Mouse (Mus musculus) CH12.LX (cell line): ENCODE results near the gene Macrod2. TPM values are rescaled to one million over a fixed set of nuclear protein-coding genes. Genes with fewer than 3 reads are reported as not detected.

ENCODE experiments used
- DNase-seq: peaks from one replicate; pipeline ENCODE4 v3.0.0-alpha.2; 2013; ENCODE audit errors: extremely low read depth
- H3K27ac ChIP-seq: 2 replicates; pipeline ENCODE4 v1.5.1; 2012; ENCODE audit warnings: low read depth, mild to moderate bottlenecking, control low read depth, moderate library complexity; ENCODE audit not compliant: insufficient read depth
- H3K27me3 ChIP-seq: replicated peaks from 2 replicates; pipeline ENCODE3; 2012; ENCODE audit warnings: inconsistent platforms
- H3K36me3 ChIP-seq, 2 experiments: replicated peaks in 1 of 2; 2 replicates each; pipeline versions ENCODE3 to v1.6.1; 2012; ENCODE audit warnings: inconsistent platforms in 1 of 2, low read length in 1 of 2, mild to moderate bottlenecking in 1 of 2, mixed read lengths in 1 of 2, moderate library complexity in 1 of 2; ENCODE audit not compliant: control insufficient read depth in 1 of 2, insufficient read depth in 1 of 2
- H3K4me1 ChIP-seq, 2 experiments: 2 replicates each; pipeline ENCODE4 v1.6.1; 2012; ENCODE audit warnings: inconsistent platforms in 1 of 2, moderate library complexity in 1 of 2; ENCODE audit not compliant: insufficient read depth in 2 of 2, control insufficient read depth in 1 of 2
- H3K4me2 ChIP-seq: 2 replicates; pipeline ENCODE4 v1.6.1; 2012; ENCODE audit warnings: low read depth, mild to moderate bottlenecking, control low read depth; ENCODE audit not compliant: poor library complexity, insufficient read depth, severe bottlenecking
- H3K4me3 ChIP-seq, 3 experiments: fragments of 150-350 bp in 1 of 3; sonication (generic) in 1 of 3; replicated peaks in 1 of 3; 2 replicates each; pipeline versions ENCODE3 to v1.5.1; 2011 to 2012; ENCODE audit warnings: low read depth in 2 of 3, low read length in 2 of 3, mild to moderate bottlenecking in 2 of 3, moderate library complexity in 2 of 3, control low read depth in 1 of 3, improper control_type of control experiment in 1 of 3, inconsistent platforms in 1 of 3, mixed read lengths in 1 of 3; ENCODE audit not compliant: poor library complexity in 1 of 3
- H3K79me2 ChIP-seq: replicated peaks from 2 replicates; pipeline ENCODE4 v1.6.1; 2012; ENCODE audit warnings: mild to moderate bottlenecking, moderate library complexity; ENCODE audit not compliant: control insufficient read depth, poor library complexity, insufficient read depth, severe bottlenecking; ENCODE audit errors: extremely low read depth
- H3K9ac ChIP-seq: 2 replicates; pipeline ENCODE4 v1.6.1; 2012; ENCODE audit warnings: low read depth, mild to moderate bottlenecking, control low read depth, moderate library complexity; ENCODE audit not compliant: insufficient read depth
- H3K9me3 ChIP-seq: replicated peaks from 2 replicates; pipeline ENCODE3; 2012; ENCODE audit warnings: low read length, inconsistent platforms, mixed read lengths
- CHD1 ChIP-seq: IDR thresholded peaks from 2 replicates; pipeline ENCODE4 v1.6.1; 2012; ENCODE audit warnings: low read depth, low read length, improper control_type of control experiment, inconsistent platforms
- CHD2 ChIP-seq: IDR thresholded peaks from 2 replicates; pipeline ENCODE4 v1.6.1; 2011; ENCODE audit warnings: low read length, improper control_type of control experiment
- CTCF ChIP-seq, 2 experiments: IDR thresholded peaks in 1 of 2; conservative IDR thresholded peaks in 1 of 2; 2 replicates each; pipeline ENCODE4 v1.5.1; 2011 to 2012; ENCODE audit warnings: low read depth in 2 of 2, low read length in 2 of 2, improper control_type of control experiment in 1 of 2, inconsistent platforms in 1 of 2, mild to moderate bottlenecking in 1 of 2, moderate library complexity in 1 of 2
- E2F4 ChIP-seq: IDR thresholded peaks from 2 replicates; pipeline ENCODE4 v1.6.1; 2011; ENCODE audit warnings: low read depth, low read length, improper control_type of control experiment; ENCODE audit not compliant: insufficient replicate concordance
- ELF1 ChIP-seq: IDR thresholded peaks from 2 replicates; pipeline ENCODE4 v1.6.1; 2014; ENCODE audit warnings: low read depth, mild to moderate bottlenecking, inconsistent platforms, low read length, improper control_type of control experiment
- EP300 ChIP-seq: IDR thresholded peaks from 2 replicates; pipeline ENCODE4 v1.6.1; 2011; ENCODE audit warnings: low read length, improper control_type of control experiment
- GABPA ChIP-seq: IDR thresholded peaks from 2 replicates; pipeline ENCODE4 v1.6.1; 2012; ENCODE audit warnings: low read depth, low read length, improper control_type of control experiment, inconsistent platforms; ENCODE audit not compliant: insufficient replicate concordance
- HCFC1 ChIP-seq: IDR thresholded peaks from 2 replicates; pipeline ENCODE4 v1.6.1; 2012; ENCODE audit warnings: low read depth, mild to moderate bottlenecking, inconsistent platforms, low read length, improper control_type of control experiment
- MAFK ChIP-seq: IDR thresholded peaks from 2 replicates; pipeline ENCODE4 v1.6.1; 2011; ENCODE audit warnings: low read length, improper control_type of control experiment; ENCODE audit not compliant: insufficient replicate concordance
- MAZ ChIP-seq: IDR thresholded peaks from 2 replicates; pipeline ENCODE4 v1.6.1; 2012; ENCODE audit warnings: low read depth, mild to moderate bottlenecking, inconsistent platforms, low read length, improper control_type of control experiment, moderate library complexity
- MYC ChIP-seq: IDR thresholded peaks from 2 replicates; pipeline ENCODE4 v1.6.1; 2011; ENCODE audit warnings: low read depth, mild to moderate bottlenecking, improper control_type of control experiment, low read length
- NELFE ChIP-seq: IDR thresholded peaks from 2 replicates; pipeline ENCODE4 v1.6.1; 2011; ENCODE audit warnings: low read depth, low read length, improper control_type of control experiment
- NRF1 ChIP-seq: IDR thresholded peaks from 2 replicates; pipeline ENCODE4 v1.6.1; 2014; ENCODE audit warnings: low read depth, mild to moderate bottlenecking, inconsistent platforms, low read length, improper control_type of control experiment, moderate library complexity
- PAX5 ChIP-seq: IDR thresholded peaks from 2 replicates; pipeline ENCODE4 v1.6.1; 2012; ENCODE audit warnings: low read length, inconsistent platforms, mixed read lengths
- POLR2A ChIP-seq: IDR thresholded peaks from 2 replicates; pipeline ENCODE4 v1.6.1; 2011; ENCODE audit warnings: low read depth, mild to moderate bottlenecking, improper control_type of control experiment, low read length
- POLR2AphosphoS2 ChIP-seq: IDR thresholded peaks from 2 replicates; pipeline ENCODE4 v1.6.1; 2011; ENCODE audit warnings: low read depth, low read length, improper control_type of control experiment
- SIN3A ChIP-seq: IDR thresholded peaks from 2 replicates; pipeline ENCODE4 v1.6.1; 2012; ENCODE audit warnings: low read length, improper control_type of control experiment, inconsistent platforms
- TBP ChIP-seq: conservative IDR thresholded peaks from 2 replicates; pipeline ENCODE4 v1.6.1; 2011; ENCODE audit warnings: low read depth, low read length, improper control_type of control experiment
- USF1 ChIP-seq: IDR thresholded peaks from 2 replicates; pipeline ENCODE4 v1.6.1; 2014; ENCODE audit warnings: low read depth, mild to moderate bottlenecking, inconsistent platforms, low read length, improper control_type of control experiment
- USF2 ChIP-seq: conservative IDR thresholded peaks from 2 replicates; pipeline ENCODE4 v1.6.1; 2011; ENCODE audit warnings: low read depth, low read length, improper control_type of control experiment
- ZNF384 ChIP-seq: IDR thresholded peaks from 2 replicates; pipeline ENCODE4 v1.6.1; 2012; ENCODE audit warnings: low read depth, low read length, improper control_type of control experiment, inconsistent platforms
- dilution Hi-C: fragments of 300-500 bp; cut with MboI; formaldehyde crosslinking; loops from 2 replicates; pipeline ENCODE4 v1.14.3; 2020; ENCODE audit warnings: low sequenced_read_pairs; ENCODE audit not compliant: extremely low pct_unique_long_range_greater_than_20kb, extremely low pct_ligation_motif_present
- in situ Hi-C: fragments of 300-500 bp; cut with MboI; formaldehyde crosslinking; loops from 3 replicates; pipeline ENCODE4 v1.14.3; 2019; ENCODE audit warnings: low sequenced_read_pairs, low pct_ligation_motif_present, low pct_unique_long_range_greater_than_20kb, mixed read lengths
- polyA plus RNA-seq: library from polyadenylated mRNA; unstranded; fragments of >175 nt; gene quantifications from 2 replicates; pipeline ENCODE4 v1.2.1, GENCODE M21; 2012; ENCODE audit warnings: low read depth; ENCODE audit not compliant: insufficient read length
- total RNA-seq, 2 experiments: library from RNA; depleted of rRNA; stranded (reverse); fragments of 300-350 nt in 1 of 2; fragments of >200 nt in 1 of 2; gene quantifications; 2 replicates each; pipeline ENCODE4 v1.2.3; 2012 to 2014

Gene Macrod2
- total and polyA plus RNA-seq, 3 experiments = not detected

DNA sequence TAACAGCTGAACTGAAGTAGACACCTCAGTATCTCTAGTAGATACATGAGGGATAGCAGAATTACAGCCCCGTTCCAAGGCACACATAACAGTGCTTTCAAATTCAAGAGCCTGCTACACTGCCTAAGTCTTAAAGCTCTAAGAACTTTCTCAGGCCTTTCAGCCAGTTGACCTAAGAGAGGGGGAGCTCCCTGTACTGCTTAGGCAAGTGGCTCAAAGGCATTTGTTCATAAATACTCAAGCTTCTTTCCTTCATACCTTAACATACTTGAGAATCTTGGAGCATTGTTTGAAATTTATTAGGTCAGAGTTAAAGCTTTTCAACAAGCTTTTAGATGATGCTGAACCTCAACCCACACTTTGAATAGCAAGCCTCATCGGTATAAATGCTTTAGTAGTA, 363.8 kb downstream of the Macrod2 start:
- no peaks in the 10 kb centered on the region for H3K79me2 ChIP-seq
- H3K4me2 ChIP-seq = no peak overlapping the region
- no peak overlapping the region for H3K27ac ChIP-seq
- no peaks in the 10 kb centered on the region for H3K27me3 ChIP-seq
- peaks cover 37% of the 10 kb centered on the region for H3K9me3 ChIP-seq
- dilution Hi-C loops = no loop called here
- no peak for TF ChIP-seq GABPA
- TF ChIP-seq NELFE = no peak
- no peak for TF ChIP-seq MAFK
- TF ChIP-seq PAX5 = no peak
- TF ChIP-seq MAZ = no peak
- no peak for TF ChIP-seq NRF1
- TF ChIP-seq E2F4 = no peak
- no peaks in the 10 kb centered on the region for H3K4me1 ChIP-seq
- no peaks in the 10 kb centered on the region for H3K36me3 ChIP-seq
- DNase-seq = no peak
- in situ Hi-C loops = no loop called here
- no peak overlapping the region for H3K4me3 ChIP-seq
- no peak overlapping the region for H3K9ac ChIP-seq

- H3K4me3 ChIP-seq = no peak overlapping the region
- H3K27ac ChIP-seq = no peak overlapping the region
- in situ Hi-C loops (no loop called here), dilution Hi-C loops (no loop called here)
- TF ChIP-seq CTCF (conservative IDR thresholded peaks at IDR 0.05 in 1 of 2, IDR thresholded peaks at IDR 0.05 in 1 of 2; ENCODE audit: low read depth in 2 of 2, low read length in 2 of 2) (no peak), TBP (no peak), NELFE (no peak), CHD1 (no peak), USF1 (no peak), NRF1 (no peak), EP300 (no peak), HCFC1 (no peak), ZNF384 (no peak), SIN3A (no peak), PAX5 (no peak)
- no peaks in the 10 kb centered on the region for H3K27me3 ChIP-seq
- no peak for DNase-seq
- H3K9ac ChIP-seq = no peak overlapping the region
- no peak overlapping the region for H3K4me2 ChIP-seq
- H3K9me3 ChIP-seq = peaks cover 37% of the 10 kb centered on the region
- H3K79me2 ChIP-seq = no peaks in the 10 kb centered on the region
- no peaks in the 10 kb centered on the region for H3K36me3 ChIP-seq
- no peaks in the 10 kb centered on the region for H3K4me1 ChIP-seq
Observed at GRCm38 (mm10) chr2:140759732-140760131, 364.6 kb downstream of the Macrod2 start.

- in situ Hi-C loops = no loop called here
- no peak overlapping the region for H3K9ac ChIP-seq
- H3K27ac ChIP-seq = no peak overlapping the region
- no peaks in the 10 kb centered on the region for H3K36me3 ChIP-seq
- no peak for DNase-seq
- no peaks in the 10 kb centered on the region for H3K79me2 ChIP-seq
- no peaks in the 10 kb centered on the region for H3K27me3 ChIP-seq
- H3K4me1 ChIP-seq = no peaks in the 10 kb centered on the region
- H3K4me3 ChIP-seq = no peak overlapping the region
- TF ChIP-seq POLR2AphosphoS2 (no peak), GABPA (no peak), MAFK (no peak), SIN3A (no peak), E2F4 (no peak), CHD1 (no peak), ELF1 (no peak), CHD2 (no peak), POLR2A (no peak), USF2 (no peak), TBP (no peak), MYC (no peak)
- no peak overlapping the region for H3K4me2 ChIP-seq
- dilution Hi-C loops = no loop called here
- H3K9me3 ChIP-seq = peaks cover 39% of the 10 kb centered on the region
Observed at GRCm38 (mm10) chr2:140760137-140760536, 365.0 kb downstream of the Macrod2 start.
